Mouse (Mus musculus): ENCODE measurements around the gene Ilf2.

Gene Ilf2

DNA sequence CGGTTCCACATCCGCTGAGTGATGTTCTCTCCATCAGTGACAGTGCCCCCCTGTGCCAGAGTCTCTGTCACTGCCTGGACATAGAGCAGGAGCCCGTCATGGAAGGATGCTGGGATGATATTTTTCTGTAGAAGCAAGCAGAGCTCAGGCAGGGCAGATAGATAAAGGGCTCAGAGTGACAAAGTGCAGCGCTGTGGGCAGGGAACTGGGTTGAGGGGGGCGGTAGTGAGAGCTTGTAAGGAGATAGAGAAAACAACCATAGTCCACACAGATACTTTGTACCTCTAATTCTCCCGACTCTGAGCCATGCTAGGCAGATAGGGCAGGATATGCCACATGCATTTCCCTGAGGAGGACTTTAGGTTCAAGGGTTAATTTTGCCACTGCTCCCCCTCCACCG, 13.3 kb upstream of the Ilf2 start:
- DNase-seq (ENCODE audit: low read depth, low spot score), result no peak

- DNase-seq (ENCODE audit: low read depth, low spot score), result no peak
Measured at GRCm38 (mm10) chr3:90464552-90465080, 11.3 kb upstream of the Ilf2 start.

GRCm38 (mm10) chr3:90465081-90465685, 10.7 kb upstream of the Ilf2 start:
- no peak for DNase-seq (ENCODE audit: low read depth, low spot score)

- no peak for DNase-seq (ENCODE audit: low read depth, low spot score)
Measured at GRCm38 (mm10) chr3:90465686-90466310, 10.1 kb upstream of the Ilf2 start, which contains the start of gene Npr1. Gene Npr1 (minus strand): TSS chr3:90465866.

DNA sequence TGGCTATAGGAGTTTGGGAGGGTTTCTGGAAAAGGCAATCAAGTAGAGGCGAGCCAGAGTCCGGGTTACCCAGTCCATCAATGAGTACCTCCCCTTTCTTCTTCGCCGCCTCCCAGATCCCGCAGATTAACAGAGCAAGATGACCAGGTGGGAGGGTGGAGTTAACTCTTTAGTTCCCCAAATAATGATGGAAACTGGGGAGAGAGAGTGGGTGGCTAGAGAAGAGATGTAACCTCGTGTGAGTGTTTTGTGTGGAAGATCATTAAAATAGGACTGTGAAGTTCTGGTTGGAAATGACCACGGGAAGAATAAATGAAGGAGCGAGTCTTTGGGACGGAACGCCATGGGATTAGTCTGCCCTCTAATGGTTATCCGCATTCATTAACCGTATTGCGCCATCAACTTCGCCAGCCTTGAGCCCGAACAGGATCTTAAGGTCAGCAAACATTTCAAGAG, 9.6 kb upstream of the Ilf2 start:
- DNase-seq (ENCODE audit: low read depth, low spot score), result no peak

GRCm38 (mm10) chr3:90467618-90468300, 8.2 kb upstream of the Ilf2 start:
- no peak for DNase-seq (ENCODE audit: low read depth, low spot score)

DNA sequence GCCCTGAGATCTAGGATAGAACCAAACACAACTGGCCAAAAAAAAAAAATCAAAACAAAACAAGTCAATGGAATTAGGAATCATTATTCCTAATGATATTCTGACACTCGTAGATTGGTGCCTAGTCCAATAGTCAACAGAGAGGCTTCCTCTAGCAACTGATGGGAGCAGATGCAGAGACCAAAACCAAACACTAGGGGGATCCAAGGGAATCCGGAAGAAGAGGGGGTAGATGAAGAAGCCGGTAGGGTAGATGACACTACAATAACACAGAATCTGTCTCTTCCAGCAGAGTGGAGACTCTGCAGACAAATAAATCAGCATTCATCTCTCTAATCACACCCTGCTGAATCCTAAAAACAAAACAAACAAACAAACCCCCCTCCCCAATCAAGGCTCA, 3.7 kb upstream of the Ilf2 start:
- peak; percentile 78 for DNase-seq (ENCODE audit: low read depth, low spot score)

DNA sequence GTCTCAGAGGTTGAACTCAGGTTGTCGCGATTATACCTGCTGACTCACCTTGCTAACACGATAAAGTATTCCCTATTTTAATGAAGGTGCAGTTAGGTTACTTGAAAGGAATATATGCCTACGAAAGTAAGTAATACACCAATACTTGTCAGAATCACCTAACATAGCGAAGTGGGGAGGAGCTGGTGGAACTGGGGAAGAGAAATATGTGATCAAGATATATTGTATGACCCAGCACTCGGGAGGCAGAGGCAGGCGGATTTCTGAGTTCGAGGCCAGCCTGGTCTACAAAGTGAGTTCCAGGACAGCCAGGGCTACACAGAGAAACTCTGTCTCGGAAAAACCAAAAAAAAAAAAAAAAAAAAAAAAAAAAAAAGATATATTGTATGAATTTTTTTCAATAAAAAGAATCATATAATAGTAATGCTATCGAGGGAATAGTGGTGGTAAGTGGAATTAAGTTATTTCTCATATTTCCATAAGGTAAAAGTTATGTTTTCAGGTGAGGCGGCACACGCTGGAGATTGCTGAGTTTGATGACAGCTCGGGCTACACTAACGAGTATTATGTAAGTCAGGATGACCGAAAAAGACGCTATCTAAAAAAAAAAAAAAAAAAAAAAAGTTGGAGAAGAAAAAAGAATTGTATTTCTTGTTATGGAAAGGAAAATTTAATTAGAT, 635 bp upstream of the Ilf2 start:
- peak; percentile 61 for DNase-seq (ENCODE audit: low read depth, low spot score)

GRCm38 (mm10) chr3:90486998-90487397, 11.1 kb downstream of the Ilf2 start:
- no peak for DNase-seq (ENCODE audit: low read depth, low spot score)

GRCm38 (mm10) chr3:90488576-90488975, 12.7 kb downstream of the Ilf2 start:
- DNase-seq (ENCODE audit: low read depth, low spot score), result no peak

DNA sequence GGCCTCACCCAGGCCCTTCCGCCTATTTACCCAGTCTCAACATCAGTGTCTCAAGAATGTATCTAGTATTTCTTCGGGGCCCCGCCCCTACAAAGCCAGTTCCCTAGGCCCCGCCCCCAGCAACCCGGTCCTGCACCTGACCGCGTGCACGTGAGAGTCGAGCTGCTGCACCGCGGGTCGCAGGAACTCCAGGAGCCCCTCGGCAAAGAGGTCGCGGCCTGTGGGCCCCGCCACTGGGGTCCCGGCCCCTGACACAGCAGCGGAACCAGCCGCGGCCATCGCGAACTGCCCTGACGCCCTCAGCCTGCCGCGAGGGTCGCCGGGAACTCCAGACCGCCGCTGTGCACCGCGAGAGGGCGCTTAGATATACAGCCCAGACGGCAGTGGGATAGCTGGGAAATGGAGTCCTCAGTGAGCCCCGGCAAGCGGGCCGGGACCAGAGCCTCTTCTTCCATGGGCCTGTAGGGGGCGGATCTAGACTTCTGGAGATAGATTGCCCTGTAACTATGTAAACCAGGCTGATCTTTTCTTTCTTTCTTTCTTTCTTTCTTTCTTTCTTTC, 14.8 kb downstream of the Ilf2 start, which contains the start of gene Snapin:
Gene Snapin (minus strand): TSS at position 338 of the 561 bp plus-strand sequence.
- peak; percentile 98 for DNase-seq (ENCODE audit: low read depth, low spot score)

- peak; percentile 78 for DNase-seq (ENCODE audit: low read depth, low spot score)
Measured at GRCm38 (mm10) chr3:90491350-90491749, 15.4 kb downstream of the Ilf2 start.

GRCm38 (mm10) chr3:90493831-90494540, 18.1 kb downstream of the Ilf2 start:
- no peak for DNase-seq (ENCODE audit: low read depth, low spot score)

DNA sequence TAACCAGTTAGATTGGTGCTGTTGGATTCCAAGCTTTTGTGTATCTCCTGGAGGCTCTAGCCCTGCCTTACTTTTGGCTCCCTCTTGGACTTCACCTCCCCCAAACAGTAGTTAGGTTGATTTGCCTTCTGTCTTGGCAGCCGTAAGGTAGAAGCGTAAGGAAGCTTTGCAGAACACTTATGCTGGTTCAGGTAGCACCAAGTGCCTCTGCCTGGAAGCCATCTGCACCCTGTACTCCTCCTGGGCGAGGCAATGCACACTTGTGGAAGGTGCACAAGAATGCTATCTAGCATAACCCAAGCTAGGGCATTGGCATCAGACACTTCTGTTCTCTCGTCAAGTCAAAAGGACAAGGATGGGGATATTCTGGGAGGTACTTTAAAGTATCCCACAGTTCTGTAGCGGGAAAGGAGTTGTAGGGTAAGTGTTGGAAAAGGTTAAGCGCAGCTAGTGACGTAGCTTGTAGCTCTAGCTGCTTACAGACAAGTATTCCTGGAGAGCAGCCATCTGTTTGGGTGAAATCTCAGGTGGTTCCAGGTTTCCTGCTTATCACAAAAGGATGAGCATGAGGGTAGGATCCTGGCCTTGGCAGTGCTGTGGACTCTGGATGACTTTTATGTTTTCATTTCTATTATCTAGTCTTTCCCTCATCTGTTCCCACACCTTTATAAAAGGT, 20.1 kb downstream of the Ilf2 start:
- DNase-seq (ENCODE audit: low read depth, low spot score), result no peak

- no peak for DNase-seq (ENCODE audit: low read depth, low spot score)
Measured at GRCm38 (mm10) chr3:90497597-90497996, 21.7 kb downstream of the Ilf2 start.

- no peak for DNase-seq (ENCODE audit: low read depth, low spot score)
Measured at GRCm38 (mm10) chr3:90503444-90503843, 27.5 kb downstream of the Ilf2 start.

DNA sequence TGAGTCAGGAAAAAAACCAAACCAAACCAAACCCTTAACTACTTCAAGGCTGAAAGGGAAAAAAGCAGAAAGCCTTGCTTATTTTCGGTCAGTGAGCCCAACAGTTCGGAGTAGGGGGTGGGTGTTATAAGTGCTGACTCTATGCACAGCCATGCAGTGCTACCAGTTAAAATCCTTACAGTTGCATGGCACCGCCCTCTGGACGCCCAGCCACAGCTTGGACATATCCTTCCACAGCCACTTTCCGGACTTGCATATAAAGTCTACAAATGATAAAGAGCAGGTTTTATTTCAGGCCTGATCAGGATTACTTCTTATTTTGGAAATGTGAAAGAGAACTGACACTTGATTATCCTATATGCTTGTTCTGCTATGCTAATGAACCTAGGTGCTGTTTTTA, 29.3 kb downstream of the Ilf2 start:
- DNase-seq (ENCODE audit: low read depth, low spot score), result no peak

- DNase-seq (ENCODE audit: low read depth, low spot score), result no peak
Measured at GRCm38 (mm10) chr3:90506362-90506761, 30.4 kb downstream of the Ilf2 start.

DNA sequence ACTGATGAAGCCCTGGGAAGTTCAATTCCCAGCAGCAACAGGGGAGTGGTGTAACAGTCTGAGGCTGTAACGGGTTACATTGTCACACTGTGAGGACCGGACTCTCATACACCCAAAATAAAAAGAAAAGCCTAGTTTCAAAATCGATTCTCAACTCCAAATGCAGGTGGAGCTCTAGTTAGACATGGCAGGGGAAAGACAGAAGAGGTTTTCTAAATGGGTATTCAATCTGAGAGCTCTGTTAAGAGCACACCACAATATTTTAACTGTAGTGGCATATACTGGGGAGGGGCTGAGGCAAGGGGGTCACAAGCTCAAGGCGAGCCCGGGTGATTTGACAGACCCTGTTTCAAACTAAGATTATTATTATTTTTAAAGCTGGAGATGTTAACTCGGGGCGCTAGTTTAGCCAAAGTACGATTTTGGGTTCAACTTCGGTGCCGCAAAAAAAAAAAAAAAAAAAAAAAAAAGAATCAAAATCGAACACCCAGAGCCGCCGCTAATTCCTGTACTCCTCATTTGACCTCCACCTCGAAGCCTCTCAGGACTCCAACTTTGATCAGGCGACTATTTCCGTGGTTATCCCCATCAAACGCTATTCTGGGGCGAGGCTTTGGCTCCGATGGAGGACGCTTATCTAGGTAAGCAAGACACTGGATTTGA, 32.5 kb downstream of the Ilf2 start:
- peak; percentile 54 for DNase-seq (ENCODE audit: low read depth, low spot score)

Measured in A20 (cell line).